Comparison of ENCODE assay signal across 10 mouse cellular contexts in genomic region chr11:108271305-108271704, GRCm38 (mm10).
DNase-seq lines count a peak whose midpoint lies in the region; TF ChIP-seq lines count a peak whose summit lies in the region.
"Had no signal": no experiment of that assay in that cellular context is flagged by ENCODE, and none has a peak within 500 bp of the region (broad histone marks: within the 10 kb centered on the region; RNA-seq: fewer than 3 reads in every experiment).

No protein-coding gene starts in this region.

- H3K27me3 ChIP-seq in heart, embryonic 10.5 days (ENCODE audit: insufficient read depth, poor library complexity, severe bottlenecking) = no peaks in the 10 kb centered on the region
- H3K27me3 ChIP-seq: liver, embryonic 13.5 days had no signal

- peaks cover 55% of the 10 kb centered on the region for H3K4me1 ChIP-seq in heart, embryonic 10.5 days
- H3K4me1 ChIP-seq in lung, adult 2 months (ENCODE audit: control insufficient read depth, insufficient read depth, low read length) = peaks cover 7% of the 10 kb centered on the region; the same call in 1 of the 2 replicates

- no peak for TF ChIP-seq CTCF in lung, adult 2 months (IDR thresholded peaks at IDR 0.05; ENCODE audit: insufficient read depth, low read length)

- H3K27ac ChIP-seq in heart, embryonic 10.5 days = peak overlapping the region; percentile 52
- H3K27ac ChIP-seq: liver, embryonic 13.5 days had no signal

- intact Hi-C loops in heart, postnatal 36 days (cut with DNase I) = no loop called here

- H3K4me3 ChIP-seq in heart, embryonic 10.5 days = no peak overlapping the region
- no peak overlapping the region for H3K4me3 ChIP-seq in lung, adult 2 months (replicated peaks; ENCODE audit: extremely low read depth, low read depth, low read length)
- H3K4me3 ChIP-seq: liver, embryonic 13.5 days had no signal

- TF ChIP-seq POLR2A in lung, adult 2 months (IDR thresholded peaks at IDR 0.05; ENCODE audit: borderline replicate concordance, extremely low read depth, low read depth, low read length) = no peak

- 52% methylated on average over 8 of the region's 8 CpGs for WGBS in heart, embryonic 10.5 days
- 52% methylated on average over 8 of the region's 8 CpGs for WGBS in lung, adult 2 months

- DNase-seq in heart, embryonic 10.5 days (ENCODE audit: low spot score) = no peak
- DNase-seq in heart, postnatal 36 days = no peak
- DNase-seq in induced T-regulatory cell, adult 2 months (ENCODE audit: low read depth) = peak; percentile 90
- peak; percentile 55 for DNase-seq in lung, adult 2 months
- peak; percentile 75 for DNase-seq in thymus, postnatal 0 days (ENCODE audit: low spot score)
- no peak for DNase-seq in left cerebral cortex, adult 18-20 months (ENCODE audit: low spot score in 2 of 2)
- DNase-seq in B cell, adult 2 months = no peak
- no peak for DNase-seq in adrenal gland, adult 8-10 months
- DNase-seq: cerebellum, adult 11-12 months; liver, embryonic 13.5 days had no signal

- no peaks in the 10 kb centered on the region for H3K36me3 ChIP-seq in heart, embryonic 10.5 days
- H3K36me3 ChIP-seq: liver, embryonic 13.5 days had no signal

- no peaks in the 10 kb centered on the region for H3K9me3 ChIP-seq in heart, embryonic 10.5 days
- H3K9me3 ChIP-seq: liver, embryonic 13.5 days had no signal

Comparison
In these comparisons a context has a peak if more than half of its experiments do, and no peak if none do; other contexts are left out.
1. DNase-seq: peak in induced T-regulatory cell, adult 2 months (single experiment), lung, adult 2 months (single experiment) and thymus, postnatal 0 days (single experiment); none in heart, embryonic 10.5 days (single experiment), heart, postnatal 36 days (0 of 2), left cerebral cortex, adult 18-20 months (0 of 2), B cell, adult 2 months (0 of 2) and adrenal gland, adult 8-10 months (single experiment).